Mouse (Mus musculus) urinary bladder, postnatal 4 days (tissue): ENCODE data around the gene Ldah.

Source experiments
- DNase-seq, 2 experiments: peaks; one replicate each; pipeline ENCODE4 v3.0.0; 2021 to 2022; ENCODE audit warnings: low spot score in 2 of 2

The Ldah gene

GRCm38 (mm10) chr12:8313270-8313771 lies 105.4 kb downstream of the Ldah start, which contains the start of gene Hs1bp3:
Hs1bp3 (plus strand) TSS chr12:8313432.
- DNase-seq: peak; percentile 80 to 92

GRCm38 (mm10) chr12:8313773-8314172 lies 105.9 kb downstream of the Ldah start:
- no peak for DNase-seq

GRCm38 (mm10) chr12:8316541-8316940 lies 108.6 kb downstream of the Ldah start:
- DNase-seq: no peak

GRCm38 (mm10) chr12:8320084-8320713 lies 112.3 kb downstream of the Ldah start:
- DNase-seq: peak; percentile 63 to 83

GRCm38 (mm10) chr12:8321506-8321905 lies 113.6 kb downstream of the Ldah start:
- DNase-seq: no peak

- DNase-seq: no peak
Observed at GRCm38 (mm10) chr12:8324086-8324485, 116.2 kb downstream of the Ldah start.

GRCm38 (mm10) chr12:8325245-8325942 lies 117.5 kb downstream of the Ldah start:
- DNase-seq: no peak

- DNase-seq: no peak
Observed at GRCm38 (mm10) chr12:8325943-8326522, 118.1 kb downstream of the Ldah start.

- peak; percentile 86 to 95 for DNase-seq
Observed at GRCm38 (mm10) chr12:8326825-8327674, 119.1 kb downstream of the Ldah start.

GRCm38 (mm10) chr12:8327675-8328053 lies 119.8 kb downstream of the Ldah start:
- DNase-seq: no peak

GRCm38 (mm10) chr12:8329236-8329635 lies 121.3 kb downstream of the Ldah start:
- DNase-seq: no peak

- DNase-seq: peak; percentile 65 to 67
Observed at GRCm38 (mm10) chr12:8331489-8332173, 123.7 kb downstream of the Ldah start.

GRCm38 (mm10) chr12:8332174-8332542 lies 124.3 kb downstream of the Ldah start:
- no peak for DNase-seq

- DNase-seq: no peak
Observed at GRCm38 (mm10) chr12:8333617-8334016, 125.7 kb downstream of the Ldah start.

GRCm38 (mm10) chr12:8334261-8334660 lies 126.4 kb downstream of the Ldah start:
- DNase-seq: no peak
